Mouse (Mus musculus): ENCODE measurements around the gene Ssx9.
"Not testable (repeated sequence)": the region's sequence is repeated elsewhere in the genome, so short reads cannot be mapped to it uniquely, and the experiment has no call there.

Gene Ssx9

GRCm38 (mm10) chrX:8748132-8748531 lies at the start of gene Ssx9:
TSS of gene Ssx9 (plus strand) at chrX:8748432.
- in situ Hi-C loops (cut with MboI; ENCODE audit: low sequenced_read_pairs): not testable (repeated sequence)

GRCm38 (mm10) chrX:8732907-8733306 lies 15.3 kb upstream of the Ssx9 start:
- in situ Hi-C loops (cut with MboI; ENCODE audit: low sequenced_read_pairs): no loop called here

DNA sequence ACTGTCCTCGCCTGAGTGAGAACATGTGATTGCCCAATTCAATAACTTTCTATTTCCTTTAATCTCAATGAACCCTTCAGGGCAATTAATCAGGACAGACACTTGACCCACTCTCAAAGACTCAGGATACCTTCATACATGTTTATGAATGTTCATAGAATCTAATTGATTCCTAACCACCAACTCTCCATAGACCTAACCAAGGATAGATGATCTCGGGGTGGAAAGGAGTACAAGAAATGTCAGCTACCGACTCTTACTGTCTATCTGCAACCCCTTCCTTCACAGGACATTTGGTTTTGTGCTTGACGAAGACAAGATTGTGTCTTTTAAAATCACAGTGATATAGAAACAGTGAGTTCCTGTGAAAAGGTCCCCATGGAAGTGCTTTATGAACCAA lies 55.2 kb downstream of the Ssx9 start, which contains the start of gene Ssxb5:
Ssxb5 (plus strand) TSS at position 301 of the 400 bp plus-strand sequence.
- in situ Hi-C loops (cut with MboI; ENCODE audit: low sequenced_read_pairs): not testable (repeated sequence)
